Mouse (Mus musculus) liver, adult 2 months (tissue): ENCODE results near the gene Olfml2b.

Source experiments
- CTCF ChIP-seq: fragments of 200-500 bp; IDR thresholded peaks from 2 replicates; pipeline ENCODE4 v1.5.1; 2011; ENCODE audit warnings: low read depth, low read length, control low read depth
- POLR2A ChIP-seq: fragments of 200-500 bp; IDR thresholded peaks from 2 replicates; pipeline ENCODE4 v1.6.1; 2011; ENCODE audit warnings: low read length, control low read depth; ENCODE audit not compliant: insufficient read depth; ENCODE audit errors: extremely low read depth

GRCm38 (mm10) chr1:170631571-170631970 lies 12.8 kb upstream of the Olfml2b start:
- TF ChIP-seq CTCF = no peak
- TF ChIP-seq POLR2A = no peak
